Mouse (Mus musculus) forebrain, embryonic 16.5 days (tissue): ENCODE data around the gene Cdk9. TPM values are rescaled to one million over a fixed set of nuclear protein-coding genes. Genes with fewer than 3 reads are reported as not detected.
A peak's percentile ranks its signal among the peaks of the same experiment; 100 is the strongest.

Experiments
- ATAC-seq: fragments of 200-750 bp; cut with Nextera tagmentation; 2 replicates; pipeline ENCODE4 v1.8.0; 2017; ENCODE audit warnings: mild to moderate bottlenecking, moderate library complexity
- H3K27ac ChIP-seq: fragments of 300-500 bp; sonication (generic); 2 replicates; pipeline ENCODE4 v1.5.1; 2014; ENCODE audit warnings: low read length, control low read depth
- H3K27me3 ChIP-seq: fragments of 300-500 bp; sonication (generic); replicated peaks from 2 replicates; pipeline ENCODE4 v1.6.1; 2014; ENCODE audit warnings: low read length; ENCODE audit not compliant: control insufficient read depth, insufficient read depth
- H3K36me3 ChIP-seq: fragments of 300-500 bp; sonication (generic); 2 replicates; pipeline ENCODE4 v1.6.1; 2014; ENCODE audit not compliant: control insufficient read depth, insufficient read depth
- H3K4me1 ChIP-seq: fragments of 300-500 bp; sonication (generic); replicated peaks from 2 replicates; pipeline ENCODE4 v1.6.1; 2014; ENCODE audit warnings: low read length; ENCODE audit not compliant: control insufficient read depth, insufficient read depth
- H3K4me2 ChIP-seq: fragments of 300-500 bp; sonication (generic); 2 replicates; pipeline ENCODE4 v1.6.1; 2014; ENCODE audit warnings: mild to moderate bottlenecking, low read length, control low read depth
- H3K4me3 ChIP-seq: fragments of 300-500 bp; sonication (generic); replicated peaks from 2 replicates; pipeline ENCODE4 v1.5.1; 2014; ENCODE audit warnings: mild to moderate bottlenecking, low read length, control low read depth
- H3K9ac ChIP-seq: fragments of 300-500 bp; sonication (generic); replicated peaks from 2 replicates; pipeline ENCODE4 v1.6.1; 2014; ENCODE audit warnings: low read depth, low read length, control low read depth
- H3K9me3 ChIP-seq: fragments of 300-500 bp; sonication (generic); 2 replicates; pipeline ENCODE4 v1.6.1; 2016; ENCODE audit warnings: low read length; ENCODE audit not compliant: control insufficient read depth
- whole genome bisulfite sequencing: fragments of 180-500 bp; shearing (Covaris S2); extraction: QIAGEN DNeasy Blood & Tissue Kit; methylation state at CpG from one replicate; pipeline ENCODE4 v1.1.7; 2014; 5-methylcytosine and 5-hydroxymethylcytosine counted together
- polyA plus RNA-seq: library from polyadenylated mRNA; unstranded; fragments of >200 nt; fragmentation: Nextera tagmentation; extraction: Ambion mirVana; gene quantifications from 2 replicates; pipeline ENCODE4 v1.2.1, GENCODE M21; 2015

Cdk9 gene
- polyA plus RNA-seq, 1 experiment from 2014 or later, result 85.0 TPM

DNA sequence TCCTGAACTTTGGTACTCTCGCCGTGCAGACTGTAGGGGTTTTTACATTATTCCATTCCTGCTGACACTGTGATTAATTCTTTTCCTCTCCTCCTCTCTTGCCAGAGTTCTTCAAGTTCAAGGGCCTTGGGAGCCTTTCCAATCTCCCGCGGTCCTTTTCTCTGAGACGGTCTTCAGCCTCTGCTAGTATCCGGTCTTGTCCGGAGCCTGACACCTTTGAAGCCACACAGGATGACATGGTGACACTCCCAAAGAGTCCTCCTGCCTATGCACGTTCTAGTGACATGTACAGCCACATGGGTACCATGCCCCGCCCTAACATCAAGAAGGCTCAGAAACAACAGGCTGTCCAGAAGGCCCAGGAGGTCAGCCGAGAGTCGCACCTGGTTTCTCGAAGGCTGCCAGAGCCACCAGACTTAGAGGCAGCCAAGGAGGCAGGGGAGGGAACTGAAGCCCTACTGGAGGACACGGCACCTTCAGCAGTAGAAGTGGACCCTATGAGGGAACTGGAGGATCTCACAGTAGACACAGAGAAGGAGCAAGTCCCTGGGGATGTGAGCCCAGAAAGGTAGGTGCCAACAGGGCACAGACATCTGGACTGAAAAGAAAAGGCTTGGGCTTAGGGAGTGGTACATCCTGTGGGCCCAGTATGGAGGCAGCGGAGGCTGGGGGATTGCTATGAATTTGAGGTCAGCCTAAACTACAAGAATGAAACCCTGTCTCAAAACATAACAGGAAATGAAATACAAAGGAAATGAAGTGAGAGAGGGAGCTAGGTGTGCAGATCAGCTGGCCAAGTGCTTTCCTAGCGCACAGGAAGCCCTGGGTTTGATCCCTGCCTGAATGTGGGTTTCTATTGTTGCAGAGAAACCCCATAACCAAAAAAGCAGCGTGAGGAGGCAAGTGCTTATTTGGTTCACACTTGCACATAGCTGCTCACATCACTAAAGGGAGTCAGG lies 12.2 kb upstream of the Cdk9 start:
- H3K27me3 ChIP-seq, result no peaks in the 10 kb centered on the region
- WGBS, result 82% methylated on average over 16 of the region's 16 CpGs
- ATAC-seq, result no peak
- no peak overlapping the region for H3K4me2 ChIP-seq
- H3K4me1 ChIP-seq, result peaks cover 7% of the 10 kb centered on the region
- no peaks in the 10 kb centered on the region for H3K36me3 ChIP-seq
- H3K9ac ChIP-seq, result no peak overlapping the region
- no peak overlapping the region for H3K27ac ChIP-seq
- no peak overlapping the region for H3K4me3 ChIP-seq
- H3K9me3 ChIP-seq, result no peaks in the 10 kb centered on the region

GRCm38 (mm10) chr2:32724149-32724548 lies 11.3 kb upstream of the Cdk9 start:
- no peak overlapping the region for H3K4me3 ChIP-seq
- no peaks in the 10 kb centered on the region for H3K27me3 ChIP-seq
- H3K9ac ChIP-seq, result no peak overlapping the region
- H3K36me3 ChIP-seq, result no peaks in the 10 kb centered on the region
- H3K9me3 ChIP-seq, result no peaks in the 10 kb centered on the region
- no peak overlapping the region for H3K4me2 ChIP-seq
- no peak overlapping the region for H3K27ac ChIP-seq
- no peak for ATAC-seq
- H3K4me1 ChIP-seq, result peaks cover 7% of the 10 kb centered on the region
- WGBS, result 78% methylated on average over 4 of the region's 4 CpGs

DNA sequence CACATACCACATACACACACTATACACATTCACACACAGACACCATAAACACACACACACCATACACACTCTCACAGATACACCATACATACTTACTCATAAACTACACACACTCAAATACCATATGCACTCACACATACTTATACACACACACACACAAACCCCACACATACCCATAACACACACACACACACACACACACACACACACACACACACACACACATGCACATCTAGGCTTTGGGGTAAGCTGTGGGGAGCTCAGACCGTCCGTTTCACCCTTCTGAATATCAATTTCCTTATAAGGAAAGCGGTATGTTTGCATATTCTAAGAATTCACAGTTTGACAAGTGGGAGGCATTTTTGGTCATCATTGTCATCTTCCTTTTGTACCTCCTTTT lies 9.7 kb upstream of the Cdk9 start:
- H3K9me3 ChIP-seq, result no peaks in the 10 kb centered on the region
- H3K36me3 ChIP-seq, result no peaks in the 10 kb centered on the region
- no peak overlapping the region for H3K27ac ChIP-seq
- H3K4me1 ChIP-seq, result peaks cover 6% of the 10 kb centered on the region
- ATAC-seq, result no peak
- H3K27me3 ChIP-seq, result no peaks in the 10 kb centered on the region
- H3K4me2 ChIP-seq, result no peak overlapping the region
- no peak overlapping the region for H3K9ac ChIP-seq
- no peak overlapping the region for H3K4me3 ChIP-seq
- 71% methylated on average over 3 of the region's 3 CpGs for WGBS

- no peaks in the 10 kb centered on the region for H3K9me3 ChIP-seq
- H3K27ac ChIP-seq, result no peak overlapping the region
- H3K27me3 ChIP-seq, result no peaks in the 10 kb centered on the region
- 59% methylated on average over 6 of the region's 6 CpGs for WGBS
- no peak for ATAC-seq
- no peak overlapping the region for H3K4me2 ChIP-seq
- no peak overlapping the region for H3K4me3 ChIP-seq
- no peak overlapping the region for H3K9ac ChIP-seq
- H3K36me3 ChIP-seq, result no peaks in the 10 kb centered on the region
- H3K4me1 ChIP-seq, result peaks cover 2% of the 10 kb centered on the region
Observed at GRCm38 (mm10) chr2:32722046-32722445, 9.2 kb upstream of the Cdk9 start.

- Histone ChIP-seq H3K27ac (no peak within 1 kb of the TSS), H3K4me1 (no peaks in the 10 kb centered on the region; the same call in 1 of the 2 replicates), H3K9ac (no peak within 1 kb of the TSS), H3K36me3 (no peaks in the 10 kb centered on the region), H3K27me3 (no peaks in the 10 kb centered on the region), H3K4me3 (no peak within 1 kb of the TSS), H3K9me3 (no peaks in the 10 kb centered on the region), H3K4me2 (no peak within 1 kb of the TSS)
- 48% methylated on average over 8 of the region's 8 CpGs for WGBS
- ATAC-seq, result no peak
Observed at GRCm38 (mm10) chr2:32720681-32721229, 7.9 kb upstream of the Cdk9 start, which contains the start of gene Sh2d3c. Gene Sh2d3c (plus strand): TSS chr2:32721055.

DNA sequence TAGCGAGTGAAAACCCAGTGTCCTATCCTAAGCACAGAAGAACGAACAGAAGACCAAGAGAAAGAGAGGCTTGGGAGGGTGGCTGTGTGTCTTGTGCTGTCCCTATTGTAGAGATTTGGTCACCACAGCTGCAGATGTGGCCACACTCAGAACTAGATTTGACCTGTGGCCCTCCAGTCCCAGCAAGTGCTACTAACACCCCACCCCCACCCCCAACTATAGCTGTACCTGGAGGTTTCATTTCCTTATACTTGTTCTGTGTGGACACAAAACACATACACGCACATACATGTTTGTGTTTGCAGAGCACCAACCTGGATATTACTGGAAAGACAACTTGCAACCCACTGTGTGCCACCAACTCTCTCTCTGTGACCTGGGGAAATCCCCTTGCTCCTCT lies 7.2 kb upstream of the Cdk9 start:
- ATAC-seq, result no peak
- Histone ChIP-seq H3K4me2 (no peak overlapping the region), H3K27ac (no peak overlapping the region), H3K4me3 (no peak overlapping the region), H3K36me3 (no peaks in the 10 kb centered on the region), H3K9me3 (no peaks in the 10 kb centered on the region), H3K27me3 (no peaks in the 10 kb centered on the region), H3K9ac (no peak overlapping the region), H3K4me1 (no peaks in the 10 kb centered on the region; the same call in 1 of the 2 replicates)
- WGBS, result 81% methylated on average over 3 of the region's 3 CpGs

DNA sequence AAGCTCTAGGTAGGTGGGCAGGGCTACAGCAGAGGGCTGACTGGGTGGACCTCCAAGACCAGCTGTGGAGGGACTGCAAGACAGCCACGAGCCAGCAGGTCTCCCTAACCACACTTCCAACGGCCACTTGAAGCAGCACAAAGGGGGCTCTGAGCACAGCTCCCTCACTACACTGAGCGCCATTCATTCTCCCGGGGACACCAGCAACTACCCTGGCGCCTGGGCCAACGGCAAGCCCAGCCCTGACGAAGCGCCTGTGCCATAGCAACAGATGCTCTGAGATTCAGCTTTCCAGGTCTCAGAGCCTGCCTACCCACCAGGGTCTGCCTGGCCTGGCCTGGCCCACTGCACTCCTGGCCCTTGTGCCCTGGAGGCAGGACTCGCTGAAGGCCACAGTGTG lies 5.9 kb upstream of the Cdk9 start:
- no peak overlapping the region for H3K27ac ChIP-seq
- H3K4me1 ChIP-seq, result peaks cover 5% of the 10 kb centered on the region
- no peaks in the 10 kb centered on the region for H3K9me3 ChIP-seq
- H3K27me3 ChIP-seq, result no peaks in the 10 kb centered on the region
- peak; percentile 55 for ATAC-seq
- no peak overlapping the region for H3K4me2 ChIP-seq
- no peaks in the 10 kb centered on the region for H3K36me3 ChIP-seq
- no peak overlapping the region for H3K9ac ChIP-seq
- WGBS, result 23% methylated on average over 9 of the region's 9 CpGs
- no peak overlapping the region for H3K4me3 ChIP-seq

DNA sequence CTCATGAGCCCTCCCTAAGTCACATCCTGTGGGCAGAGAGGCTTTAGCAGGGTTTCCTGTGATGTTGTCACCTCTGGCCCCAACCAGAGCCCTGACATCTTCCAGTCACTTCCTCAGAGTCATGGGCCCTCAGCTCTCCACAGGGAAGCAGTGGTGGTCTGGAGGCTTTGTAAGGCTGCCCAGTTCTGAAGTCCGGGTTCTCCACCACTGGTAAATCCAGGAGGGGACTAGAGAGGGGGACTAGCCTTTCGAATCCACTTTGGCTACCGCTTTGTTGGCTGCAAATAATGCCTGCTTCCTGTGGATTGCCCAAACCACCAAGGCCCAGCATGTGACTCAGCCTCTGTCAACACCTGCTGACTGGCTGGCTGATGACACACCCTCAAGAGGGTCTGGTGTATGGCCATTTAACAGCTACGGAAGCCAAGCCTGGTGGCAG lies 2.1 kb upstream of the Cdk9 start:
- 75% methylated on average over 4 of the region's 4 CpGs for WGBS
- no peak overlapping the region for H3K9ac ChIP-seq
- ATAC-seq, result no peak
- no peak overlapping the region for H3K4me3 ChIP-seq
- H3K4me1 ChIP-seq, result peaks cover 17% of the 10 kb centered on the region
- H3K27ac ChIP-seq, result no peak overlapping the region
- no peak overlapping the region for H3K4me2 ChIP-seq
- H3K27me3 ChIP-seq, result no peaks in the 10 kb centered on the region
- no peaks in the 10 kb centered on the region for H3K9me3 ChIP-seq
- H3K36me3 ChIP-seq, result peaks cover 4% of the 10 kb centered on the region; the same call in 1 of the 2 replicates

DNA sequence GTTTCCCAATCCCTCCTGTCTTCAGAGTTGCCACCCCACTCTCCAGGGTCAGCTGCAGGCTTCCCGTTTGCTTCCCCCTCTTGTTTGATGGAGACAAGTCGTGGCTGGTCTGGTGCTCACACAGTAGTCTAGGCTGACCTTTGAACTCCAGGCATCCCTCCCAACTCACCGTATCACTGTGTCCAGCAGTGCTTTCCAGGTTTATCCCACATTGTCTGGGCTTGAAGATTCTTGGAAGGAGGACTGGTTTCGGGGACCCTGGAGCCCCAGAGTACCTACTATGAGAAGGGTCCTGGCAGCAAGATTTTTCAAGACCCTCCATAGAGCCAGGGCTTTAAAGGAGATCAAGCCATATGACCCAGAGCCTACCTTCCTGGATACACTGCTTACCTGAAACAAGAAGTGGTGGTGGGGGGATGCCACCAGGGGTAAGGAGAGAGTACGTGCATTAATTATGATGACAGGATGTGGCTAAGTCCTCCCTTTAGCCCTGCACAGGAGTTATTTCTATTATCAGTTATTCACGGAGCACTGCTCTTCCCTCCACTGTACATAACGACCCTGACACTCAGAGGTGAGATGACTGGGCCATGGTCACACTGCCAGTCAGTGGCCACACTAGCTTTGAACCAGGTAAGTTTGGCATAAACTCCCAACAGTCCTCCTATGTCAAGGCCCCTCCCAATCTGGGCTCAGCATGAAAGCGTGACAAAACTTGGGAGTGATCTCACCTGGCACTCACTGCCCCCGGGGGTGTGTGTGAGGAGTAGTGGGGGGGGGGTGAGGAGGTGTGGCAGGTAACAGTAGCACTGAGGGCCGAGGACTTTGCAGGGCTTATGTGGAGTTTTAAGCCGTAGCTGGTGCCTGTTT lies 1.5 kb upstream of the Cdk9 start:
- no peak overlapping the region for H3K4me3 ChIP-seq
- 0 out of 2 replicates have a peak overlapping the region, but pooled peaks have one; percentile 5 for H3K9ac ChIP-seq
- peak overlapping the region; percentile 100 for H3K27ac ChIP-seq
- peaks cover 7% of the 10 kb centered on the region for H3K36me3 ChIP-seq
- H3K4me1 ChIP-seq, result peaks cover 17% of the 10 kb centered on the region
- ATAC-seq, result no peak
- 66% methylated on average over 11 of the region's 11 CpGs for WGBS
- no peaks in the 10 kb centered on the region for H3K9me3 ChIP-seq
- no peak overlapping the region; the same call in 1 of the 2 replicates for H3K4me2 ChIP-seq
- H3K27me3 ChIP-seq, result no peaks in the 10 kb centered on the region
